Mouse (Mus musculus): ENCODE results near the gene Necab2. TPM values are rescaled to one million over a fixed set of nuclear protein-coding genes. Genes with fewer than 3 reads are reported as not detected.

Gene Necab2
- polyA plus RNA-seq, 1 experiment: 14.8 TPM

DNA sequence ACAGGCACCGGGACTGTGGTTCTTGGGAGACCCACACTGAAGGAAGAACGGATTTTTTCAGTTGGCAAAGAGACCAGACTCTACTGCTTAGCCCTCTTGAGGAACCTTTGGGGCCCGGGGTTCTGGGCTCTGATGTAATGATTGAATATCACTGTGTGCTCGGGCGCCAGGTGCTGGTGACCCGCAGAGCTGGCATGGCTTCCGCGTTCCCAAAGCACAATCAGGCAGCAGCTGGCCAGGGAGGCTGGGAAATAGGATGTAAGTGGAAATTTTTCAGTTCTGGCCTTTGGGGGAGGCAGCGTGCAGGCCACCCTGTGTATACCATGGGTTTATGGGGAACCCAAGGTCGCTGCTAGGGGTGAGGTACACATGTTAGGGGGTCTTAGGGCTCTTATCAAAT, 20.3 kb downstream of the Necab2 start:
- Histone ChIP-seq H3K27ac (ENCODE audit: control insufficient read depth, insufficient read depth, low read depth, low read length) (peak overlapping the region; percentile 82; the same call in 1 of the 2 replicates), H3K4me3 (ENCODE audit: control insufficient read depth, low read depth, low read length) (peak overlapping the region; percentile 48), H3K4me1 (ENCODE audit: control insufficient read depth, insufficient read depth, low read length) (peaks cover 27% of the 10 kb centered on the region), H3K27me3 (ENCODE audit: control insufficient read depth, insufficient read depth, low read length) (no peaks in the 10 kb centered on the region), H3K36me3 (ENCODE audit: control insufficient read depth, insufficient read depth, low read length) (no peaks in the 10 kb centered on the region)
- TF ChIP-seq CTCF (IDR thresholded peaks at IDR 0.05; ENCODE audit: control insufficient read depth, insufficient read depth, insufficient replicate concordance, low read depth, low read length) (no peak), POLR2A (IDR thresholded peaks at IDR 0.05; ENCODE audit: control insufficient read depth, low read depth, low read length) (no peak)

DNA sequence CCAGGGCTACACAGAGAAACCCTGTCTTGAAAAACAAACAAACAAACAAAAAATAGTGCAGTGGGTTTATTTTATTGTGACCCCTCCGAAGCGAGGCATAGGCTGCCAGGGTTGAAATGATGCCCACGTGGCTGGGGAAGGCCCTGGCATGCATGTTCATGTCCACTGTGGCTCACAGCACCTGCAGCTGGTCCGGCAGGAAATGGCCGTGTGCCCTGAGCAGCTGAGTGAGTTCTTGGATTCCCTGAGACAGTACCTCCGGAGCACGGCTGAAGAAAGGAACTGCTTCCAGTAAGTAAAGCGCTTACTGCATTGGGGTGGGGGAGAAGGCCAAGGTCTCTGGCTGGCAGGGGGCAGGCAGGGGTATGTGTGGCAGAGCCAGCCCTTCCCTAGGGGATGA, 21.6 kb downstream of the Necab2 start:
- no peaks in the 10 kb centered on the region for H3K36me3 ChIP-seq (ENCODE audit: control insufficient read depth, insufficient read depth, low read length)
- TF ChIP-seq CTCF (IDR thresholded peaks at IDR 0.05; ENCODE audit: control insufficient read depth, insufficient read depth, insufficient replicate concordance, low read depth, low read length) (no peak), POLR2A (IDR thresholded peaks at IDR 0.05; ENCODE audit: control insufficient read depth, low read depth, low read length) (no peak)
- H3K27me3 ChIP-seq (ENCODE audit: control insufficient read depth, insufficient read depth, low read length): no peaks in the 10 kb centered on the region
- H3K27ac ChIP-seq (ENCODE audit: control insufficient read depth, insufficient read depth, low read depth, low read length): no peak overlapping the region
- no peak overlapping the region for H3K4me3 ChIP-seq (ENCODE audit: control insufficient read depth, low read depth, low read length)
- H3K4me1 ChIP-seq (ENCODE audit: control insufficient read depth, insufficient read depth, low read length): peaks cover 27% of the 10 kb centered on the region

DNA sequence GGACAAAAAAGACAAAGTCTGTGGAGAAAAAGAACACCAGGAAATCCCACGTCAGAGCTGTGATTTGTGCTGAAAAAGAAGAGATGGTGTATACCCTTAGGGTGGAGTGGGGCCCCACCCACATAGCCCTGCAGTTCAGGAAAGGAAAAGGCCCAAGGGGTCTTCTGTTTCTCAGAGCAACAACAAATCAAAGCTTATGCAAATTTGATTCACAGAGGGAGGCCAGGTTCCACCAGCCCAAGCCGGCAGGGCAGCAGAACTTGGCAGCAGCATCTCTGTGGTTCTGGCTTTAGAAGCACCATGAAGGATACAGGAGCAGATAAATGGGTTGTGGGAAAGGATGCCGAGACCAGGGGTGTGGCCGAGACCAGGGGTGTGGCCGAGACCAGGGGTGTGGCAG, 32.2 kb downstream of the Necab2 start:
- Histone ChIP-seq H3K4me3 (ENCODE audit: control insufficient read depth, low read depth, low read length) (no peak overlapping the region), H3K27me3 (ENCODE audit: control insufficient read depth, insufficient read depth, low read length) (no peaks in the 10 kb centered on the region), H3K27ac (ENCODE audit: control insufficient read depth, insufficient read depth, low read depth, low read length) (no peak overlapping the region), H3K36me3 (ENCODE audit: control insufficient read depth, insufficient read depth, low read length) (no peaks in the 10 kb centered on the region), H3K4me1 (ENCODE audit: control insufficient read depth, insufficient read depth, low read length) (no peaks in the 10 kb centered on the region)
- TF ChIP-seq POLR2A (IDR thresholded peaks at IDR 0.05; ENCODE audit: control insufficient read depth, low read depth, low read length): no peak
- no peak for TF ChIP-seq CTCF (IDR thresholded peaks at IDR 0.05; ENCODE audit: control insufficient read depth, insufficient read depth, insufficient replicate concordance, low read depth, low read length)

DNA sequence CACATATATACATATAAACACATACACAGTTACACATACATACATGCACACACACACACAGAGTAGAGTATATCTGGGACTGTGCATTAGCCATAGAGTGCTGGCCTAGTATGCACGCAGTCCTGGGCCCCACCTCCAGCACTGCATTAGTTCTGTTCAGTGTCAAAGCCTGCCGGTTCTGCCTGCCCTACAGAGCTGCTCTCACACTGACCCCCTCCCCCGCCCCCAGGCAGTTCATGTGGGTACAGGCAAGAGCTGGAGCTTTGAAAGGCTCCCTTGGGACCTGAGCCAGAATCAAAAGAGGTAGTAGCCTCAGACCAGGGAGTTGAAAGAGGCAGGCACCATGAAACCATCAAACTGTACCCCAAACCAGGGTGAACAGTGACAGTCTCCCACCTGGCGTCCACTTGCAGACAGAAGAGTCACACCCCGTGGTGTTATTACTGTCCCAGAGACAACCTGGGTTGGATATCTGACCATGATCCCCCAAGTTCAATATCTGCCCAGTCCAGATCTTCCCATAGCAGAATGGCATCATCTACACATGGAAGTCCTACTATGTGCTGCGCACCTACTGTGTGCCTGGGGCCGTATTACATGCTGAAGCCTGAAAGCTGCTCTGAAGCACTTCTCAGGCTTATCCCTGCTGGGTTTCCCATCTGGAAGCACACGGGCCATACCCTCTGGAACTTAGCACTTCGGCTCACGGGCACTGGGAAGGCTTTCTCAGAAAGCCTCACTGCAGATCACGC, 37.8 kb downstream of the Necab2 start:
- TF ChIP-seq CTCF (IDR thresholded peaks at IDR 0.05; ENCODE audit: control insufficient read depth, insufficient read depth, insufficient replicate concordance, low read depth, low read length) (no peak), POLR2A (IDR thresholded peaks at IDR 0.05; ENCODE audit: control insufficient read depth, low read depth, low read length) (no peak)

GRCm38 (mm10) chr8:119487093-119487492, 40.6 kb downstream of the Necab2 start:
- no peaks in the 10 kb centered on the region for H3K36me3 ChIP-seq (ENCODE audit: control insufficient read depth, insufficient read depth, low read length)
- TF ChIP-seq CTCF (IDR thresholded peaks at IDR 0.05; ENCODE audit: control insufficient read depth, insufficient read depth, insufficient replicate concordance, low read depth, low read length) (no peak), POLR2A (IDR thresholded peaks at IDR 0.05; ENCODE audit: control insufficient read depth, low read depth, low read length) (no peak)

More for the DNA sequence above, 37.8 kb downstream of the Necab2 start:
- H3K27me3 ChIP-seq (ENCODE audit: control insufficient read depth, insufficient read depth, low read length): no peaks in the 10 kb centered on the region
- H3K36me3 ChIP-seq (ENCODE audit: control insufficient read depth, insufficient read depth, low read length): no peaks in the 10 kb centered on the region
- H3K4me1 ChIP-seq (ENCODE audit: control insufficient read depth, insufficient read depth, low read length): no peaks in the 10 kb centered on the region
- no peak overlapping the region for H3K27ac ChIP-seq (ENCODE audit: control insufficient read depth, insufficient read depth, low read depth, low read length)
- H3K4me3 ChIP-seq (ENCODE audit: control insufficient read depth, low read depth, low read length): no peak overlapping the region

GRCm38 (mm10) chr8:119496848-119497247, 50.3 kb downstream of the Necab2 start:
- Histone ChIP-seq H3K36me3 (ENCODE audit: control insufficient read depth, insufficient read depth, low read length) (no peaks in the 10 kb centered on the region), H3K27ac (ENCODE audit: control insufficient read depth, insufficient read depth, low read depth, low read length) (no peak overlapping the region), H3K27me3 (ENCODE audit: control insufficient read depth, insufficient read depth, low read length) (no peaks in the 10 kb centered on the region), H3K4me1 (ENCODE audit: control insufficient read depth, insufficient read depth, low read length) (no peaks in the 10 kb centered on the region), H3K4me3 (ENCODE audit: control insufficient read depth, low read depth, low read length) (no peak overlapping the region)
- TF ChIP-seq CTCF (IDR thresholded peaks at IDR 0.05; ENCODE audit: control insufficient read depth, insufficient read depth, insufficient replicate concordance, low read depth, low read length): peak; percentile 62; the same call in 1 of the 2 replicates
- no peak for TF ChIP-seq POLR2A (IDR thresholded peaks at IDR 0.05; ENCODE audit: control insufficient read depth, low read depth, low read length)

More at GRCm38 (mm10) chr8:119487093-119487492, 40.6 kb downstream of the Necab2 start:
- no peak overlapping the region for H3K27ac ChIP-seq (ENCODE audit: control insufficient read depth, insufficient read depth, low read depth, low read length)
- H3K27me3 ChIP-seq (ENCODE audit: control insufficient read depth, insufficient read depth, low read length): no peaks in the 10 kb centered on the region
- H3K4me3 ChIP-seq (ENCODE audit: control insufficient read depth, low read depth, low read length): no peak overlapping the region
- peaks cover 5% of the 10 kb centered on the region; the same call in 1 of the 2 replicates for H3K4me1 ChIP-seq (ENCODE audit: control insufficient read depth, insufficient read depth, low read length)

DNA sequence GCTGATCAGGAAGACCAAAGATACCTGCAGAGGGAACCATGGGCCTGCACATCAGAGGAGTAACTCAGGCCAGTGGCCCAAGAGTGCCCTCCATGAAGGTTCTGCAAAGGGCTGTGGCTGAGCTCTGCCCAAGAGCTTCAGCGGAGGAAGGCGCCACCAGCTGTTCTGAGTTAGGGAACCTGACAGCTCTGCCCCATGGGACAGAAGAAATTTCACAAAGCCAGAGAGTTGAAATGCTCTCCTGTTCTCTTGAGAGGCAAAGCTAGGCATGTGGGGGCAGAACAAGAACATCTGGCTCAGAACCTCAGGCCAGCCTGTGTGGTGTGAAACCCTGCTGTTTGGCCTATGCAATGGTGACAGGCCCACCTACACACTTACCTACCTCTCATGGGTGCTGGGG, 53.3 kb downstream of the Necab2 start:
- H3K36me3 ChIP-seq (ENCODE audit: control insufficient read depth, insufficient read depth, low read length): no peaks in the 10 kb centered on the region
- H3K4me3 ChIP-seq (ENCODE audit: control insufficient read depth, low read depth, low read length): no peak overlapping the region
- H3K27me3 ChIP-seq (ENCODE audit: control insufficient read depth, insufficient read depth, low read length): no peaks in the 10 kb centered on the region
- no peaks in the 10 kb centered on the region for H3K4me1 ChIP-seq (ENCODE audit: control insufficient read depth, insufficient read depth, low read length)
- H3K27ac ChIP-seq (ENCODE audit: control insufficient read depth, insufficient read depth, low read depth, low read length): no peak overlapping the region
- no peak for TF ChIP-seq CTCF (IDR thresholded peaks at IDR 0.05; ENCODE audit: control insufficient read depth, insufficient read depth, insufficient replicate concordance, low read depth, low read length)
- TF ChIP-seq POLR2A (IDR thresholded peaks at IDR 0.05; ENCODE audit: control insufficient read depth, low read depth, low read length): no peak
